In the genomic region with DNA sequence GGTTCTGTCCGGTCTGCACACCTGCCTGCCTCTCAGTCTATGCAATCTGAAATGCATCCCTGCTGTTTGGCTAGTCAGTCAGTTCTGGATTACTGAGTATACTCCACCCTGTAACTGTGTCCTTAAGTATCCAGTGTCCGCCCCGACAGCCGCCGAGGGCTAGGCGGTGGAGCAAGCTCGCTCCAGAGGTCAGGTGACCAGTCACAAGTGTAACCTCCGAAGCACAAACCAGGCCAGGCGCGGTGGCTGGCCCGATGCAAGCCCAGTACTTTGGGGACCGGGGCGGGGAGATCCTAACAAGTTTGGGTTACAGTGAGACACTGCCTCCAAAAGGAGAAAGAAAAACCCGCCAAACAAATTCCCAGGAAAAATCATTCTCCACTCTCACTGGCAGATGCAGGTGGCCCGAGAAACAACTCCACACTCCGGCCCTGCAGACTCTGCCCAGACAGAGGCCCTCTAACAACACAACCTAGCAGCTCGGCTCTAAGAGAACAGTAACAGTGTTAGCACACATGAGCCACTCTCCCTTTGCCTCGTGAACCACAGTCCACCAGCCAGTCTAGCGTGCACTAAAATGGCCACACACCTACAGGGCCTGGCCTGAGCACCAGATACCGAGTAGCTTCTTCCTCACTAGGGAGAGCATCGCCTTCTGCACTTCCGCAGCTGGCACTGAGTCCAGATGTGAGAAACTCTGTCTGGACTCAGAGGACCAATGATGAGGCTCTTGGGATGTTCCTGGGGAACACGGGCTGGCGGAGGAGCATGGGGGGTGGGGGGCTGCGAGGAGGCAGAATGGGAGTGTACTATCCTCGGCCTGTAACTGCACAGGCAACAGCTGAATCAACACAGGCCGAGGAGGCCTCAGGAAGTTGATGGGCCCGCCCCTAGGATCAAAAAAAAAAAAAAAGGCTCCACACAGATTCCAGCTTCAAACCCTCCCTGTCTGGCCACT, we compare ENCODE assay signal across 1 mouse cellular context.
TF ChIP-seq lines count a peak whose summit lies in the region.

No protein-coding gene starts in this region.

TF ChIP-seq in MEL, 35 proteins besides CTCF, POLR2A, EP300 and RAD21:
- TF ChIP-seq MAZ (IDR thresholded peaks at IDR 0.05; ENCODE audit: low read depth, low read length) (no peak), ZNF384 (IDR thresholded peaks at IDR 0.05; ENCODE audit: low read depth, low read length) (0 out of 2 replicates have a peak, but pooled peaks have one; percentile 18)
